Mouse (Mus musculus) lung, postnatal 0 days (tissue): ENCODE measurements at regions not wholly inside any gene's neighbourhood (a gene's known extent, or its start where the extent isn't known, plus 50 kb on each side); places are given as distances from the start of the nearest gene placed in this dataset.

Experiments used
- ATAC-seq: fragments of 200-750 bp; cut with Nextera tagmentation; 2 replicates; pipeline ENCODE4 v1.8.0; 2017; ENCODE audit warnings: moderate library complexity
- DNase-seq: peaks from one replicate; pipeline ENCODE4 v3.0.0-alpha.2; 2016; ENCODE audit warnings: low spot score
- H3K27ac ChIP-seq: fragments of 300-500 bp; sonication (generic); 2 replicates; pipeline ENCODE4 v1.5.1; 2014; ENCODE audit warnings: antibody characterized with exemption, mild to moderate bottlenecking, low read length, mixed read lengths
- H3K27me3 ChIP-seq: fragments of 300-500 bp; sonication (generic); replicated peaks from 2 replicates; pipeline ENCODE4 v1.6.1; 2014; ENCODE audit warnings: low read length, mixed read lengths; ENCODE audit not compliant: insufficient read depth
- H3K36me3 ChIP-seq: fragments of 300-500 bp; sonication (generic); 2 replicates; pipeline ENCODE4 v1.6.1; 2014; ENCODE audit warnings: low read length, mixed read lengths; ENCODE audit not compliant: insufficient read depth
- H3K4me1 ChIP-seq: fragments of 300-500 bp; sonication (generic); 2 replicates; pipeline ENCODE4 v1.6.1; 2014; ENCODE audit warnings: antibody characterized with exemption, low read depth, low read length, mixed read lengths; ENCODE audit not compliant: insufficient read depth
- H3K4me2 ChIP-seq: fragments of 300-500 bp; sonication (generic); replicated peaks from 2 replicates; pipeline ENCODE4 v1.6.1; 2014; ENCODE audit warnings: low read depth, mild to moderate bottlenecking, low read length, moderate library complexity, mixed read lengths
- H3K4me3 ChIP-seq: fragments of 300-500 bp; sonication (generic); 2 replicates; pipeline ENCODE4 v1.5.1; 2014; ENCODE audit warnings: low read depth, low read length
- H3K9ac ChIP-seq: fragments of 300-500 bp; sonication (generic); replicated peaks from 2 replicates; pipeline ENCODE4 v1.6.1; 2014; ENCODE audit warnings: low read depth, mild to moderate bottlenecking
- H3K9me3 ChIP-seq: fragments of 300-500 bp; sonication (generic); 2 replicates; pipeline ENCODE4 v1.6.1; 2016; ENCODE audit warnings: low read length, mixed read lengths
- CTCF ChIP-seq: IDR thresholded peaks from 2 replicates; pipeline ENCODE4 v1.5.1; 2016; ENCODE audit warnings: antibody characterized with exemption, mild to moderate bottlenecking
- EP300 ChIP-seq: IDR thresholded peaks from 2 replicates; pipeline ENCODE4 v1.6.1; 2016; ENCODE audit warnings: antibody characterized with exemption, mild to moderate bottlenecking, control low read depth
- WGBS: fragments of 180-500 bp; shearing (Covaris S2); extraction: QIAGEN DNeasy Blood & Tissue Kit; methylation state at CpG from one replicate; pipeline ENCODE4 v1.1.7; 2014; 5-methylcytosine and 5-hydroxymethylcytosine counted together

DNA sequence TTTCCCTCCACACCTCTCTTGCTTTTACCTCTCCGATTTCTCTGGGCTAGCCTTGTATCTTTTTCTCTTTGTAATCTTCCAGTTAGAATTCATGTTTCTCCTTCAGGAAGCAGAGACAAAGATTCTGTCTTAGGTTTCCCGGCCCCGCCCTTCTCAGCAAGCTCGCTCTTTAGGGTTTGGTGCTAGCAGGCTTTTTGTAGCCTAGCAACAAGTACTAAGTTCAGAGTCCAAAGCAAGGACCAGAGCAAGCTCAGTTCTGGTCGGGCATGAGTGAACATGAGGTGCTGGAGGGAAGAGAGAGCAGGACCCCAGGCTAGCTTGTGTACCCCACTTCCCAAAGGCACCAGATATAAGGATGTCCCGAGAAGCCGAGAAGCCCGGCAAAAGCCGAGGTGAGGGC, 70.0 kb upstream of the 4931429L15Rik start:
- WGBS, result 6% methylated on average over 9 of the region's 9 CpGs
- no peak overlapping the region for H3K27ac ChIP-seq
- H3K9ac ChIP-seq, result no peak overlapping the region
- peak overlapping the region; percentile 30 for H3K4me3 ChIP-seq
- H3K4me2 ChIP-seq, result peak overlapping the region; percentile 47
- H3K36me3 ChIP-seq, result no peaks in the 10 kb centered on the region
- TF ChIP-seq EP300 (no peak), CTCF (no peak)
- H3K4me1 ChIP-seq, result no peaks in the 10 kb centered on the region
- no peak for ATAC-seq
- DNase-seq, result peak; percentile 12
- H3K27me3 ChIP-seq, result no peaks in the 10 kb centered on the region
- no peaks in the 10 kb centered on the region for H3K9me3 ChIP-seq

DNA sequence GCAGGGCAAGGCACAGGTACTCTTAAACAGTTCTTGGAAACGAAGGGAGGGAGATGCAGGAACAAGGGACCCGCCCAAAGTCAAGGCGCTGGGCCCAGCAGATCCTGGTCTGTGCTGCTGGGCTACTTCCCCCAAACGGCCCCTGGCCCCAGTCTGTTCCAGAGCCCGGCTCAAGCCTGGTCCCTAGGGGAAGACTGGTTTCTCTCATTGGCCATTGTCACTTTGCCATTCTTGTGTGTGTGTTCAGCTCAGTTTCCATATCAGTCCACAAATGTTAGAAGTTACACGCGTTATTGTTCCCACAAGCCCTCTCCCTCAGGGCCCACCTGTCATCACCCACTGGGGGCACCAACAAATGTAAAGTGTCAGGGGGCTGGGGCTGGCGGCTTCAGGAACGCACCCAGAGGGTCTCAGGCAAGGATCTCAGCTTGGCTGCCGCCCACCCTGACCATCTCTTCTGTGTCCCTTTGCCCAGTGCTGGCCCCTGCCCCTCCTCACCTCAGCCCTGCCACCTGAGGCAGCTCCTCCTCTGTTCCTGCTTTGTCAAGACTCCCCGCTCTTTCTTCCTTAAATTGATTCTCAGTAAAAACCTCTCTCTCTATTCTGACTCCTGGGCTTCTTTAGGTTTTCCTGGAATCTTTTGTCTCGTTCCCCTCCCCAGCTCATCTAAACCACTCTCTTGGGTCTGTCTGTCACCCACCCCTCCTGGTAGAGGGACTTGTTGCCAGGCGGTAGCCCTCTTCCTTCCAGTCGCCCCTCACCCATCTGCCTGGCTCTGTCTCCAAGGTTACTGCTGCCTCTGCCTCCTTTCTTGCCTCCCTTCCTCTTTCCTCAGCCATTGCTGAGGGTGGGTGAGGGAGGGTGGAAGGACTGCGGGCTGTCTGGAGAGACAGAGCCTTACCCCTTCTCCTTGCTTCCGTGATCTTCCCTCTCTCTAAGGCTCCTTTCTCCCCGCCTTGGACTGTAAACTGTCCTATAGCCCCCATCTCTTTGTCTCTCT, 69.2 kb upstream of the 4931429L15Rik start:
- DNase-seq (no peak), ATAC-seq (no peak)
- H3K36me3 ChIP-seq, result no peaks in the 10 kb centered on the region
- no peaks in the 10 kb centered on the region for H3K27me3 ChIP-seq
- H3K4me2 ChIP-seq, result peak overlapping the region; percentile 47
- no peak overlapping the region for H3K9ac ChIP-seq
- WGBS, result 38% methylated on average over 17 of the region's 17 CpGs
- H3K27ac ChIP-seq, result no peak overlapping the region
- peak overlapping the region; percentile 30 for H3K4me3 ChIP-seq
- no peaks in the 10 kb centered on the region for H3K4me1 ChIP-seq
- TF ChIP-seq EP300 (no peak), CTCF (no peak)
- H3K9me3 ChIP-seq, result no peaks in the 10 kb centered on the region

DNA sequence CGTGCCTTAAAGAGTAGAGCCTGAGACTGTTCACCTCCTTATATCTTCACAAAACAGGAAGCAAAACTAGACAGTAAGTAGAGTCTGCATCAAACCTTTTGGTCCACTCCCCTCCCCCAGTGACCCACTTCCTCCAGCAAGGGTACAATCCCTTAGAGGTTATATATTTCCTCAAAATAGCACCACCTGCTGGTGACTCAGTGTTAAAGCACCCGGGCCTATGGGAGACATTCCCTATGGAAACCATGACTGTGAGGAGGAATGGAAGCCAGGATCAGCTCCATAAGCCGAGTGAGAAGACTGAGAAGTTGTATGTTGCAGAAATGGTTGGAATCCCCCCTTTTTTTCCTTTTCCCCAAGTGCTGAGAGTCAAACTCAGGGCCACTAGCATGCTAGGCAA, 66.5 kb upstream of the 4931429L15Rik start:
- H3K4me2 ChIP-seq, result no peak overlapping the region
- TF ChIP-seq EP300 (no peak), CTCF (peak; percentile 19; the same call in 1 of the 2 replicates)
- WGBS, result 92% methylated on average over 3 of the region's 3 CpGs
- H3K4me3 ChIP-seq, result no peak overlapping the region
- no peak overlapping the region for H3K27ac ChIP-seq
- H3K9me3 ChIP-seq, result no peaks in the 10 kb centered on the region
- no peaks in the 10 kb centered on the region for H3K4me1 ChIP-seq
- DNase-seq (no peak), ATAC-seq (no peak)
- no peak overlapping the region for H3K9ac ChIP-seq
- no peaks in the 10 kb centered on the region for H3K36me3 ChIP-seq
- no peaks in the 10 kb centered on the region for H3K27me3 ChIP-seq

DNA sequence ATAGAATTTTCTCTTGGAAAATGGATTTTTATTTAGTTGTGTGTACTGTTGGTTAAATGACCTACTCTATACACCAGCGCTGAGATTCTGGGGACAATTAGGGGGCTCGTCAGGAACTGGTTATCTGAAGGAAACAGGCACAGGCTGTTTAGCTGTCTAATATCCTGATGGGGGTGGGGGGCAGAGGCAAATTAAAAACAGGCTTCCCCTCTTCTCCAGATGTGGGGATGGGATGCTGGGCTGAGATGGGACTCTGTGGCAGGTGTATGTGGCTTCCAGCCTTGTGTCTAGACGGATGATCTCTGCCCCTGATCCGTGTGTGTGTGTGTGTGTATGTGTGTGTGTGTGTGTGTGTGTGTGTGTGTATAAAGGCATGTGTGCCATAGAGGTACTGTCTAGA, 61.6 kb upstream of the 4931429L15Rik start:
- peak; percentile 48 for ATAC-seq
- Histone ChIP-seq H3K4me1 (no peaks in the 10 kb centered on the region), H3K27ac (peak overlapping the region; percentile 51; the same call in 1 of the 2 replicates), H3K9me3 (no peaks in the 10 kb centered on the region), H3K36me3 (no peaks in the 10 kb centered on the region), H3K4me2 (no peak overlapping the region), H3K27me3 (no peaks in the 10 kb centered on the region), H3K4me3 (no peak overlapping the region), H3K9ac (no peak overlapping the region)
- DNase-seq, result no peak
- WGBS, result 45% methylated on average over 4 of the region's 4 CpGs
- TF ChIP-seq CTCF (no peak), EP300 (peak; percentile 59; the same call in 1 of the 2 replicates)

DNA sequence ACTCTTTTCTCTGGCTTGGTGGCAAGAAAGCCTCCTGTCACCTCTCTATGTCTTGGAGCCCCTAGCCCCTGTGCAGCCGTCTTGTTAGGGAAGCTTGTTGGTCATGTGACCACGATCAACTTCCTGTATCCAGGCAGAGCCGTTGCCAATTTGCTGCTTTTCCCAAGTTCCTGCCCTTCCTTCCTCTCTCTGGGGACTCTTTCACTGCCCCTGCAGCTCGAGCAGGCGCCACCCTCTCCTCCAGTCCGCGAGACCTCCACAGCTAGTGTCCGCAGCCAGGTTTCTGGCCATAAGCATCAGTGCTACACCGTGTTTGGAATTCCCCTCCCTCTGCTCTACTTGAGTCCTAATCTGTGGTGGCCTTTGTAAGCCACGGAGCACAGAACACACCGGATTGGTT, 59.7 kb upstream of the 4931429L15Rik start:
- Histone ChIP-seq H3K27ac (no peak overlapping the region), H3K9ac (no peak overlapping the region), H3K4me1 (no peaks in the 10 kb centered on the region), H3K4me2 (peak overlapping the region; percentile 19), H3K27me3 (no peaks in the 10 kb centered on the region), H3K9me3 (no peaks in the 10 kb centered on the region), H3K36me3 (no peaks in the 10 kb centered on the region), H3K4me3 (no peak overlapping the region; the same call in 1 of the 2 replicates)
- DNase-seq (peak; percentile 23), ATAC-seq (peak; percentile 52)
- 39% methylated on average over 11 of the region's 11 CpGs for WGBS
- no peak for TF ChIP-seq CTCF
- TF ChIP-seq EP300, result no peak; the same call in 1 of the 2 replicates

DNA sequence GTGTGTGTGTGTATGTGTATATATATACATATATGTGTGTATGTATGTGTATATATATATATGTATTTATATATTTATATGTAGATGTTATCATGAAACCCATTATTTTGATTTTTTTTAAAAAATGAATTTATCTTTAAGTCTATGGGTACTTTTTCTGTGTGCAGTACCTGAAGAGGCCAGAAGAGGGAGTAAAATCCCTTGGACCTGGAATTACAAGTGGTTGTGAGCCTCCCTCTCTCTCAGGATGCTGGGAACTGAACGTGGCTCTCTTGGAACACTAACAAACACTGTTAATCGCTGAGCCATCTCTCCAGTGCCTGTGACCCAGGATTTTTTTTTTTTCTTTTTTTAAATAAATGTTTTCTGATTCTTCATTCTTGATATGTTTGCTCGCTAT, 58.6 kb upstream of the 4931429L15Rik start:
- no peaks in the 10 kb centered on the region for H3K27me3 ChIP-seq
- no peak overlapping the region for H3K27ac ChIP-seq
- ATAC-seq (no peak), DNase-seq (no peak)
- H3K4me3 ChIP-seq, result no peak overlapping the region
- TF ChIP-seq EP300 (no peak), CTCF (peak; percentile 29)
- H3K36me3 ChIP-seq, result no peaks in the 10 kb centered on the region
- H3K4me1 ChIP-seq, result no peaks in the 10 kb centered on the region
- no peak overlapping the region for H3K4me2 ChIP-seq
- H3K9me3 ChIP-seq, result no peaks in the 10 kb centered on the region
- WGBS, result 84% methylated on average over 3 of the region's 3 CpGs
- no peak overlapping the region for H3K9ac ChIP-seq
